Mouse (Mus musculus) cerebellum, adult 2 months (tissue): ENCODE measurements around the gene Ccdc115.

Source experiments
- CTCF ChIP-seq: fragments of 200-500 bp; IDR thresholded peaks from 2 replicates; pipeline ENCODE4 v1.5.1; 2011; ENCODE audit warnings: low read depth, mild to moderate bottlenecking, control low read depth, low read length, moderate library complexity, borderline replicate concordance; ENCODE audit not compliant: insufficient read depth
- POLR2A ChIP-seq: fragments of 200-500 bp; IDR thresholded peaks from 2 replicates; pipeline ENCODE4 v1.6.1; 2011; ENCODE audit warnings: low read length, control low read depth, borderline replicate concordance; ENCODE audit not compliant: insufficient read depth

DNA sequence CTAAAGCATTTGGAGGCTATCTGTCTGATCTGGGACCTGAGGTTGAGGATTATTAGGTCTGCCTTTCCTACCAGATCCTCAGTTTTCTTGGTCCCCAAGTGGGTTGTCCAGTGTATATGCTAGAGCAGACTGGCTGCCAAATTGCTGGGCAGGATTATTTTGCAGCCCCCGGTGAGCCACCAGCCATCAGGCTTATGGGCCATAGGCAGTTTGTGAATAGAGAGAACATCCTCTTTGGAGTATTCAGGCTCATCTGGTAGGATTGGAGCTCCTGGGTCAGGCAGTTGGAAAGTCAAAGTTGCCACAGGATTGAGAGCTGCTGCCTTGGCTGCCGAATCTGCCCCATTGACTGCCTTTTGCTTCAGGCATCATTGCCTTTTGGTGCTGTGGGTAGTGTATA is 11.0 kb downstream of the Ccdc115 start:
- no peak for TF ChIP-seq CTCF
- no peak for TF ChIP-seq POLR2A
